Mouse (Mus musculus) bone marrow macrophage, adult 2 months (primary cell): Measurements from ENCODE around the gene Apoc3. TPM values are rescaled to one million over a fixed set of nuclear protein-coding genes. Genes with fewer than 3 reads are reported as not detected.

Experiments
- H3K27ac ChIP-seq: 2 replicates; pipeline ENCODE4 v1.5.1; 2012; ENCODE audit warnings: low read depth, low read length; ENCODE audit not compliant: insufficient read depth
- H3K4me1 ChIP-seq: 2 replicates; pipeline ENCODE4 v1.6.1; 2012; ENCODE audit warnings: low read length; ENCODE audit not compliant: control insufficient read depth, insufficient read depth
- H3K4me3 ChIP-seq: 2 replicates; pipeline ENCODE4 v1.5.1; 2012; ENCODE audit warnings: mild to moderate bottlenecking, low read length, moderate library complexity; ENCODE audit not compliant: insufficient read depth
- CTCF ChIP-seq: IDR thresholded peaks from 2 replicates; pipeline ENCODE4 v1.5.1; 2012; ENCODE audit warnings: low read depth, mild to moderate bottlenecking, low read length, moderate library complexity
- POLR2A ChIP-seq: IDR thresholded peaks from 2 replicates; pipeline ENCODE4 v1.6.1; 2012; ENCODE audit warnings: mild to moderate bottlenecking, low read depth, low read length, borderline replicate concordance
- polyA plus RNA-seq: library from polyadenylated mRNA; stranded (reverse); fragments of >200 nt; gene quantifications from 2 replicates; pipeline ENCODE4 v1.2.4, GENCODE M21; 2012; ENCODE audit not compliant: missing spikeins, insufficient read depth, insufficient read length

Apoc3 gene
- polyA plus RNA-seq, 1 experiment = not detected

GRCm38 (mm10) chr9:46216744-46217470 lies 18.5 kb downstream of the Apoc3 start:
- Histone ChIP-seq H3K4me1 (peaks cover 18% of the 10 kb centered on the region), H3K4me3 (no peak overlapping the region), H3K27ac (no peak overlapping the region)
- TF ChIP-seq POLR2A (no peak), CTCF (no peak)

GRCm38 (mm10) chr9:46215338-46216322 lies 19.8 kb downstream of the Apoc3 start:
- H3K27ac ChIP-seq = no peak overlapping the region
- H3K4me3 ChIP-seq = no peak overlapping the region
- TF ChIP-seq CTCF (no peak), POLR2A (no peak)
- H3K4me1 ChIP-seq = peaks cover 18% of the 10 kb centered on the region

DNA sequence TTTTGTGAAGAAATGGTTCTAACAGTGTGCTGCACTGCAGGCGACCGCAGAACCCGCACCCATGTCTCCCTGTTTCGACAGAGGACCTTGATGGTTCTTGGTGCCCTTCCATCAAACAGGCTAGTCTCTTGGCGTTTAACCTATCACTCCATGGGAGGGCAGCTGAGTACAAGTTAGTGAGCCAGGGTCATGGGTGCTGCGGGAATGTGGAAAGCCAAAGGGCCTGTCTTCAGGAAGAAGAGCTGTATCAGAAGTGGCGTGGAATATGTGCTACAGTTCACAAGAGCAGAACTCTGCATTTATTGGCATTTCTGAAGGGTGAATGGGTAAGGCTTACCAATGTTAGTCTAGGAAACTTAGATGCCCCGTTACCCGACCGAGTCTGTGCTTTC lies 20.5 kb downstream of the Apoc3 start:
- no peak overlapping the region for H3K4me3 ChIP-seq
- TF ChIP-seq POLR2A (no peak), CTCF (no peak)
- H3K27ac ChIP-seq = no peak overlapping the region
- H3K4me1 ChIP-seq = peaks cover 18% of the 10 kb centered on the region

DNA sequence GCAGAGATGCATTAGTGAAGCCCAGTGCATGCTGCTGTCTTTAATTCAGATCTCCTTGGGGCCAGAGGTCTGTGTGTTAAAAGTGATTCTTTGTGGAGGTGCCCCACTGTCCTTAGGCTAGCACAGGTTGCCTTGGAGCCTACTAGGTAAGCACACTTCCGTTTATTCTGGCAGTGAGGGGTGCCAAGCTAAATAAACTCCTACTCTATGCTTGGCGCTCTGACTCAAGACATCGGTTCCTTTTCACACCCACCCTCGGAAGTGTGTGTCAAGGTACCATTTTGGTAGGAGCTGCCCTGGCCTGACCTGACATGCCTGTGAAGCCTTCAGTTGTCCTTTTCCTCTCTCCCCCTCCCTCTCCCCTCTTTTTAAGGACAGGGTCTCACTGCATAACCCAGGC lies 21.2 kb downstream of the Apoc3 start:
- no peak overlapping the region for H3K4me3 ChIP-seq
- H3K27ac ChIP-seq = no peak overlapping the region
- peaks cover 18% of the 10 kb centered on the region for H3K4me1 ChIP-seq
- TF ChIP-seq CTCF (no peak), POLR2A (no peak)

DNA sequence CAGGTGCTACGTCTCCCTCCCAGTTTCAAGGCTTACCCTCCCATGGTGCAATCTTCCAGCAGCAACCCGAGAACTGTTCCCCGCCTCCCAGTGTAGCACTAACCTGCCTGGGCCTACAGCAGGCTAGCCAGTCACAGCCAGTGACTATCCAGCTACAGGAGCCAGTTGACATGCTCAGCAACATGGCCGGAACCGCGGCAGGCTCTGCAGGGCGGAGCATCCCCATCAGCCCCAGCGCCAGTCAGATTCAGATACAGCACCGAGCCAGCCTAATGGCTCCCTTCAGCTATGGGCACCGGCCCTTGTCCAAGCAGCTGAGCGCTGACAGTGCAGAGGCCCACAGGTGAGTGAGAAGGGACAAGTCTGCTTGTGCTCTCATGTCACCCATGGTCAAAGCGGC lies 25.0 kb downstream of the Apoc3 start:
- H3K4me3 ChIP-seq = no peak overlapping the region
- H3K4me1 ChIP-seq = peaks cover 11% of the 10 kb centered on the region
- no peak for TF ChIP-seq CTCF
- no peak for TF ChIP-seq POLR2A
- no peak overlapping the region for H3K27ac ChIP-seq

DNA sequence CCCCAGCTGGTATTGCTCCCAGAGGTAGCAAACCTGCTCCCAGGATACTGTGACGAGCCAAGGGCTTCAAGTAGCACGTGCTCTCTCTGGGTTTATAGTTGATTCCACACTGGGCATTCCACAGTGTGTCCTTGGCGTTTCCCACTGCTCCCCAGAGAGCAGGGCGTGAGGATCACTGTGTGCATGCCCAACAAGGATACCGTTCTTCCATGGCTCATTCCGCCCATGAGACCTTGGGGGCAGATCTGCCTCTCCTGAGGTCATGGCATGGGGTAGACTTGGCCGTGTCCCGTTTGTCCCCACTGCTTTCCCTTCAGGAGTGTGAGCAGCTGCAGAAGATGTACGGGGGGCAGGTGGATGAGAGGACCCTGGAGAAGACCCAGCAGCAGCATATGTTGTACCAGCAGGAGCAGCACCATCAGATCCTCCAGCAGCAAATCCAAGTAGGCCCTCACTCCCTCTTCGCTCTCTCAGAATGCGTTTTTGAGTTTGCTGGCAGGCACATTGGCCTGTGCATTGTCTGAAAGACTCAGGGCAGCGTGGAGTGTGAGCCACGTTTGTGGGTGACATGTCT lies 26.9 kb downstream of the Apoc3 start:
- H3K4me3 ChIP-seq = no peak overlapping the region
- no peak for TF ChIP-seq CTCF
- H3K4me1 ChIP-seq = no peaks in the 10 kb centered on the region
- no peak overlapping the region for H3K27ac ChIP-seq

DNA sequence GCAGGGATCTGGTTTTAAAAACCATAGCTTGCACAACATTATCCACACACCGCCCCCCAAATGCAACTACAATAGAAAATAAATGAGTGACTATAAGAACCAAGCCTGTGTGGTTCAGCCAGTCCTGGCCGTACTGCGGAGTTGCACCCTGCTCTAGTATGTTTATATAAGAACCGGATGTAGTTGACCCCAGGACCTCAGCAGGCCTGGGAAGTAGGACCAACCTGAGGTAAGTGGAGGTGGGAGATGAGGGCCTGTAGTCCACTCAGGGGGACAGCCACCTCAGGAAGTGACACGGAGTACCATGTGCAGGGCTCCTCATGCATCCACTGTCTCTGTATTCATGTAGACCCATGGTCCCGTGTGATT lies 28.0 kb downstream of the Apoc3 start:
- Histone ChIP-seq H3K4me1 (no peaks in the 10 kb centered on the region), H3K27ac (no peak overlapping the region), H3K4me3 (no peak overlapping the region)
- TF ChIP-seq POLR2A (no peak), CTCF (no peak)

GRCm38 (mm10) chr9:46206834-46207500 lies 28.5 kb downstream of the Apoc3 start:
- H3K27ac ChIP-seq = no peak overlapping the region
- TF ChIP-seq POLR2A (no peak), CTCF (no peak)
- H3K4me1 ChIP-seq = no peaks in the 10 kb centered on the region
- no peak overlapping the region for H3K4me3 ChIP-seq

GRCm38 (mm10) chr9:46199609-46200008 lies 35.8 kb downstream of the Apoc3 start:
- TF ChIP-seq CTCF (no peak), POLR2A (no peak)
- no peak overlapping the region for H3K4me3 ChIP-seq
- H3K4me1 ChIP-seq = peaks cover 4% of the 10 kb centered on the region; the same call in 1 of the 2 replicates
- no peak overlapping the region for H3K27ac ChIP-seq
